Mouse (Mus musculus) cerebellum, postnatal 10 days (tissue): ENCODE measurements at regions not wholly inside any gene's neighbourhood (a gene's known extent, or its start where the extent isn't known, plus 50 kb on each side); places are given as distances from the start of the nearest gene placed in this dataset.

Experiments used
- DNase-seq, 2 experiments: peaks; one replicate each; pipeline ENCODE4 v3.0.0; 2021; ENCODE audit warnings: mixed read lengths in 2 of 2

DNA sequence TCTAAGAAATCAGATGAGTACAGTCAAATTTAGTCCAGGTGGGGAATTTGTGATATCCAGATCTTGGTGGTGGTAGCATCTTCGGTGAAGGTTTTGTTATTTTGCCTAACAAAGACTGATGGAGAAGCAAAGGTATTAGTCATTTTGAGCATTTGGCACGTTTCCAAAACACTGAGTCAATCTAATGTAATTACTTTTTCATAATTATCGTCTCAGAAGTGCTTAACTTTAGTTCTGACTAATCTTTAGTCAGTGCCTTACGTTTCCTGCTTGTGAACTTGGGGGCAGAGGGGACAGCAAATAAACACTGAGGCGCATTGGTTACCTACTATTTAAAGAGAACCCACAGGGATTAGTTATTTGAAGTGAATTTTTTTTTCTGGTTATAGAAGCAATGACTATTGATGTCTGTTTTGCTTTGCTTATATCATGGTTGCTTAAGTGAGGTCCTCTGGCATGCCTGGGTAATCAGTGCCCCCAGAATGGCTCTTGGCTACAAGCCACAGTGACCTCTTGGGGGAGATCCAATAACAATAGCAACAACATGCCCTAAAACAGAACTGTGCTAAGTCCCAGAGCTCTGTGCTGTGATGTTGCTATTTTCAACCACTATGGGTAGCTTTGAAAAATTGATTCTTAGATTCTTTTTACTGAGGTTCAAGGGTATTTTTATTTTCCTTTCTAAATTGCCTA lies 275.1 kb downstream of the Gpat3 start:
- DNase-seq = peak; percentile 9 to 15

- DNase-seq = no peak
These were observed 266.7 kb downstream of the Gpat3 start for GRCm38 (mm10) chr5:101112151-101112769.

GRCm38 (mm10) chr5:101111619-101112018 lies 266.1 kb downstream of the Gpat3 start:
- DNase-seq = no peak

DNA sequence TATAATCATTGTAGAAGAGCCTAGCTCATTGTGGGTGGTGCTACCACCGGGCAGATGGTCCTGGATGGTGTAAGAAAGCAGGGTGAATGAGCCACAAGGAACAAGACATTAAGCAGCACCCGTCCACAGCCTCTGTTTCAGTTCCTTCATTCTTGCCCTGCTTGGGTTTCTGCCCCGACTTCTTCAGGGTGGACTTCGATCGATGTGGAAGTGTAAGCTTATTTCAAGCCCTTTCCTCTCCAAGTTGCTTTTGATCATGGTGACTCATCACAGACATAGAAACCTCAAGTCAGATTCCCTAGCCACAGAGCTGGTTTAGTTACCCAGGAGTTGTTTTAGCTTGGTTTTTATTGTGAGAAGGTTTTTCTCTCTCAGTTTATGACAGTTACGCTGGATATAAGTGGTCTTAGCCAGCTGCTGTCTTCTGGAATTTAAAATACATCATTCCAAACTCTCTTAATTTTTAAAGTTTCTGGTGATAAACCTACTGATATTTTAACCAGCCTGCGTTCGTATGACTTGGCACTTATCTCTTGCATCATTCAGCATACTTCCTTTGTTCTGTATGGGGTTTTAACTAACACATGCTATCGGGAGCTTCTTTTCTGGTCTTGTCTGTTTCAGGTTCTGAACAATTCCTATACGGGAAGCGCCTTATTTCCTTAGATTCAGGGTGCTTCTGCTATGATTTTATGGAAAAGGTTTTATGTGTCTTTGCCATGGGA lies 255.6 kb downstream of the Gpat3 start:
- no peak for DNase-seq

DNA sequence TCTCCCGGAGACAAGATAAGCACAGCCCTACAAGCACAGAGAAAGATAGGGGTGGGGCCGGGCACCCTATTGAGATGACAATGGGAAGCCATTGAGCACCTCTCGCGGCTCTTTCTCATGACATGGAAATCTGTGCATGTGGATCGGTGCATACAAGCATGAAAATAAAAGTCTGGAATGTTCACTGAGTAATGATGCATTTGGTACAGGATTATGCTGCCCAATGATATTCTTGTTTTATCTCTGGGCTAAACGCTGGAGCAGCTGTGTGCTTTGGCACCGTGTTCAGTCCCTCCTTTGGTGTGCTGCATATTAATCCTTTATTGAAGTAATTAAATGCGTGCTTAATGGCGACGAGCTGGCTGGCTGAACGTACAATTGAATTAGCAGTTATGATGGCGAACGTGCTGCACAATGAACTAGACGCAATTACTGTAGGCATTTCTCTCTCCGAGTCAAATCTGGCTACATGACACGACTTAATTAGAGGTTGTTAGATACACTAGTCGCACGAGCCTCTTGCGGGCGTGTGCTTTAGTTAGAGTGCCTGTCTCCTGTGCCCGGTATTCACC lies 245.6 kb downstream of the Gpat3 start:
- peak in 1 of 2 experiments; percentile 9 for DNase-seq

- DNase-seq = no peak
These were observed 245.0 kb downstream of the Gpat3 start for GRCm38 (mm10) chr5:101090415-101091026.

DNA sequence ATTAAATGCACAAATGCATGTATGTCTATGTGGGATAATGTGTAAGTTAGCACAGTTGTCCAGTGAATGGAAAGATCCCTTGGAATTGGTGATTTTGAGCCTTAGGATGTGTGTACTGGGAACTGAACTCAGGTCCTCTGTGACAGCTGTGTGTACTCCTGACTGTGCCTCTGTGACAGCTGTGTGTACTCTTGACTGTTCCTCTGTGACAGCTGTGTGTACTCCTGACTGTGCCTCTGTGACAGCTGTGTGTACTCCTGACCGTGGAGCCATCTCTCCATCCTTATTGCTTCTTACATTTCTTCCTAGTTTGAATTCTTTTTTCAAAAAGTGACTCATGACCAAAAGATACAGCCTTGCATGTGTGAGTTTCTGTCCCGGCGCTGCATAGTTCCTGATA lies 239.7 kb downstream of the Gpat3 start:
- no peak for DNase-seq

GRCm38 (mm10) chr5:101082611-101083010 lies 237.1 kb downstream of the Gpat3 start:
- DNase-seq = no peak

DNA sequence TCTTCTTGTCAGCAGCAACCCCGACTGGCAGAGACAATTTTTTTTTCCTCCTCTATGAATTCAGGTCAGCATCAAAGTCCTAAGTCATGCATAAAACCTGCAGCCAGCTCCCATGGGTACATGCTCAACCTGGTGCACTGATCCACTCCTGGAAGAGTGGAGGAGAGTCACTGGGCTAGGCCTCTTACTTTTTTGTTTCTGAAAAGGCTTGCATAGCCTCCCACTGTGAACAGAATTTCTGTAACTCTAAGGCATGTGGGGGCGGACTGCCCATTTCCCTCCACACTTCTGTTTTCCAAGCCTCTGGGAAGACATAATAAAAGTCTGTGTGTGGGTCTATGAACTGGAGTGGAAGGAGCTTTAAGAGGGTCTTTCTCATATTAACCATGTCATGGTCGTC lies 218.8 kb downstream of the Gpat3 start:
- no peak for DNase-seq

GRCm38 (mm10) chr5:101063254-101063653 lies 217.7 kb downstream of the Gpat3 start:
- DNase-seq = no peak

GRCm38 (mm10) chr5:101051591-101051990 lies 206.1 kb downstream of the Gpat3 start:
- no peak for DNase-seq

GRCm38 (mm10) chr5:101040488-101040887 lies 195.0 kb downstream of the Gpat3 start:
- no peak for DNase-seq

GRCm38 (mm10) chr5:101032968-101033367 lies 187.5 kb downstream of the Gpat3 start:
- peak in 1 of 2 experiments; percentile 13 for DNase-seq

DNA sequence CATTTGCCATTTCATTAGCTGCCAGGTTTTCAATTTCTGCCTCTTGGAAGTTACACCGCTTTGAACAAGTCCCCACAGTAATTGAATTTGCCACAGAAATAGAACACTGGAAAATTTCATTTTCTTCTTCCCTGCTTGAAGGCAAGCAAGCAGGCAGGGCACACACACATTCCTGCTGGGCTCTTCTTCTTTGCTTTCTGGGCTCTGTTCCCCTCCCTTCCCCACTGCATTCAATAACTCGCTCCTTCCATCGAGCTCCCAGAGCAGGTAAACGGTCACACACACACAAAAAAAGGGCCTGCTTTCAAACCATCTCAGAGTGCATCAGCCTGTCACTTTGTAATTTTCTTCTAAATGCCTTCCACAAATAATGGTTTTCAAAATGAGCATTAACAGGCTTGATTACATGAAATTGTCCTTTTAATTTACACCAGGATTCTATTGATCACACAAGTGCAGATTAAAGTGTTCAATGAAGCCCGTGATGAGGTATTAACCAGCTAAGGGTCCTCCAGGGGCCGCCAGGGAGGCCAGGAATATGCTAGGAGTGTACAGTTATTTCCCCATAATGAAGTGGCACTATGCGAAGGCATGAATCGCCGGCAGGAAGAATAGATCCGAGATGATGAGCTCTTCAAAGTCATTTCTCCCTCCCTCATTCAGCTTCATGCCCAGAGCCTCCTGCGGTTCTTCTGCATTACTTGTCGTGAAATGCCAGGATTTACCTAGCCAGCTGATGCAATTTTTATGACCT lies 186.8 kb downstream of the Gpat3 start:
- DNase-seq = no peak

DNA sequence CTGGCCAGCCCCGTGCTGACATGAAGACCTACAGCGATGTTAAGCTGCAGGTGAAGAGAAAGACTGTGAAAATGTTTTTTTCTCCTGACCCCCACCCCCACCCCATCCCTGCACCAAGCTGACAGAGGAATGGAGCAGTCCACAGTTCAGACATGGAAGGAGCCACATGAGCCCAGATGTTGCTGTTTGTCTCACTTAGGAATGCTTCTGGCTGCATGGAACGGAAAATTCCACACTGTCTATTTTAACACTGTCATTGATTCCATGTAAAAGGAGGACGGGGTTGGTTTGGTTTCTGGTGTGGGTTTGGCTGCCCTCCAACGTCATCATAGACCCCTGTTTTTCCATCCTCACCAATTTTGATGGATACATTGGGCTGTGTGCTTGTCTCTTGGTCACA lies 179.3 kb downstream of the Gpat3 start:
- no peak for DNase-seq

DNA sequence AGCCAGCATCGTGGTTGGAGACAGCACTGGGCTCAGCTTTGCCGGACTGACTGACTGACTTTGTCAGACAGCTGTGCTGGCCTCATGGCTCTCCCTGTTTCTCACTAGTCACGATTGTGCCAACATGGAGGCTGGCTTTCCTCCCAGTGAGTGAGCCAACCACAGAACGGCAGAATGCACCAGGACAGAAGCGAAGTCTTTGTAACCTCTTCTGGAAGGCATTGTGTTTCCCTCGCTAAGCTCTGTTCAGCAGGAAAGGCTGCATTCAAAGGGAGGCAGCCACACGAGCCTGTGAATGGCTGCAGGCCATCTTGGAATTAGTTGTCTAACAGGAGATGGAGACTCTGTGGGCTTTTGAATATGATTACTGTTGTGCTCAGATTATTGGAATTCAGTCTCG lies 178.3 kb downstream of the Gpat3 start:
- peak; percentile 56 to 73 for DNase-seq

DNA sequence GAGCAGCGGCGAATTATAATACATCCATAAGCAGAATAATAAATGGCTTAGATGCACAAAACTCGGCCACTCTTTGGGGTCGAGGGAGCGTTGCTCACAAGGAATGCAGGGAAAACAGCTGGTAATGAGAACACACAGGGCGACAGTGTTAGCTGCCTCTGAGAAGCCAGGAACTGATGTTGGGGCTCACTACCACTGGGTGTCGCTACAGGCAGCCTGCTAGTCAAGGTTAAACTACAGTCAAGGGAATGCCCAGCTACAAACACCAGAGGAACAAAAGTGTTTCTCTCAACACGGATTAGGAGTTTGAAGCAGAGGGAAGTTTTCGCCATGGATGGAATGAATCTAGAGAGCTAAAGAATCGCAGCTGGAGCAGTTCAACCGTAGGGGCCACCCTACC lies 175.3 kb downstream of the Gpat3 start:
- peak; percentile 88 to 90 for DNase-seq

DNA sequence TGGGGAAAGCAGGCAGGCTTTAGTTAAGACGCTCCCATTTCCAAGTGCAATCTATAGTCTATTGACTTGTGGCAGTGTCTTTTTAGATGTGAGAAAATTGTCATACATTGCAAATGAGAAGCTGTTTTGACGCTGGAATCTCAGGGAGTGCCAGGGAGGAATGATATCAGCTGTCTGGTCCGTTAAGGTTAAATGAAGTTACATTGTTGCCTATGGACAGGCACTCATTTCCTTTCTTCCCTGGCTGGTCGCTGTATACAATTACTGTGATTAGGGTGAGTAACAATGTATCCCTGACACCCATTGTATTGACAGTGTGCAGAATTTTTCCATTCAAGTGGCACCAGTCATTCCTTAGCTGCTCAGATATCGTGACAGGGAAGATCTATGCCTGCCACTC lies 168.3 kb downstream of the Gpat3 start:
- DNase-seq = no peak

GRCm38 (mm10) chr5:101005216-101005615 lies 159.7 kb downstream of the Gpat3 start:
- peak in 1 of 2 experiments; percentile 12 for DNase-seq

DNA sequence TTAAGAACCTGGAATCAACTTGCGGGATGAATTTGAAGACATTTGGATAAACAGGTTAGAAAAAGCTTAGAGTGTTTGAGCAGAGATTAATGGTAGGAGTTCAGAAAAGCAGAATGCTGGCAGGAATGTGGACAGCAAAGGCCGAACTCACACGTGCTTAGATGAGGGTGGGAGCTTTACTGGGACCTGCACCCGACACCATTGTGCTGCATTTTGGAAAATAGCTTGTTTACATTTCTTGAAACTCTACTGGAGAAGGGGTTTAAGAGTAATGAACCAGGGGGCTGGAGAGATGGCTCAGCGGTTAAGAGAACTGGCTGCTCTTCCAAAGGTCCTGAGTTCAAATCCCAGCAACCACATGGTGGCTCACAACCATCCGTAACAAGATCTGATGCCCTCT lies 154.9 kb downstream of the Gpat3 start:
- DNase-seq = no peak

DNA sequence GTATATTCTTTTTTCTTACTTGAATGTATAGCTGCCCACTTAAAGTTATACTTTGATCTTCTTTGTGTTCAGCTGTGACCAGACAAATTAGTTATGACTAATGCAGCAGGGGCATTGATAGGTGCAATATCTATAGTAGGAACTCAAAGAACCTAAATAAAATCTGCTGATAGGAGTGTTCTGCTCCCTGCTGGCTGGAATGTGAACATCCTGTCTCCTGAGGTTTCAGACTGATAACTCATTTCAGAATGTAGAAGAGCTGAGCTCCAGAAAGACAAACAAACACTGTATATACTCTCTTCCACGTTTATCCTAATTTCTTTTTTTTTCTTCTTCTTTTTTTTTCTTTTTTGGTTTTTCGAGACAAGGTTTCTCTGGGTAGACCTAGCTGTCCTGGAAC lies 146.9 kb downstream of the Gpat3 start:
- DNase-seq = no peak

DNA sequence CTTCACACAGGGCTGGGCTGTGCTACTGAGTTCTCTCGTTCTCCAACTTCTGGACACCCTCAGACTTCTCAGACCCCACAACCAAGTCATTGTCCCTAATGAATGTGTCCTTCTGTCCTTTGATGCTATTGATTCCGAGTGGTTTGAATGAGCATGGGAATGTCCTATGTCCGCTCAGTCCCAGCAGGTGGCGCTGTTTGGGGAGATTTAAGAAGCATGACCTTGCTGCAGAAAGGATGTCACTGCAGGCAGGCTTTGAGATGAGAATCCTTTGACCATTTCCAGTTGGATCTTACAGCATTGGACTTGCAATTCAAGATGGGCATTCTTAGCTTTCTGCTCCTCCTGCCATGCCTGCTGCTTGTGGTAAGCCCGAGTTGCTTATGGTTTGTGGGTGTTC lies 146.1 kb downstream of the Gpat3 start:
- DNase-seq = peak; percentile 74 to 81

DNA sequence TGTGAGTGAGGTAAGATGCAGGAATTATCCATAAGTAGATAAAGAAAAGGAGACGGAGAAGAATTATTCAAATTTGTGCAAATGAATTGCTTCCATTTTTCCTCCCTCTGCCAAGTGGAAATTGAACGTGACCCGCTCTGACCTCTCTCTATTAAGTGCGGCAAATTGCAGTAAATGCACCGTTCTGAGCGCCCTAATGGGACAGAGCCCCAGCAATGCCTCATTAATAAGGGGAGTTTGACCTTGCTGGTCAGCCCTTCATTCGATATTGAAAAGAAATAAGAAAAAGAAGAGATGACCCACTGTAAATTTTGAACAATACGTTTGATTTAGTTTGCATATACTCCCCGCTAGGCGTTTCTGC lies 137.0 kb downstream of the Gpat3 start:
- DNase-seq = no peak
